Mouse (Mus musculus): ENCODE data around the gene Lrmda.

- TF ChIP-seq POLR2A (IDR thresholded peaks at IDR 0.05; ENCODE audit: low read depth, low read length) (no peak), CTCF (IDR thresholded peaks at IDR 0.05; ENCODE audit: extremely low read depth, insufficient read length, insufficient replicate concordance, low read depth, low read length) (no peak)
These were observed 393.7 kb downstream of the Lrmda start for GRCm38 (mm10) chr14:22413220-22413619.
